Mouse (Mus musculus) hindbrain, embryonic 11.5 days (tissue): ENCODE measurements around the gene 2010111I01Rik. TPM values are rescaled to one million over a fixed set of nuclear protein-coding genes. Genes with fewer than 3 reads are reported as not detected.
"Not testable (repeated sequence)": the region's sequence is repeated elsewhere in the genome, so short reads cannot be mapped to it uniquely, and the experiment has no call there.

ENCODE experiments used
- ATAC-seq: fragments of 200-750 bp; cut with Nextera tagmentation; 2 replicates; pipeline ENCODE4 v1.8.0; 2017; ENCODE audit warnings: mild to moderate bottlenecking, moderate TSS enrichment, moderate library complexity; ENCODE audit not compliant: low FRiP score
- DNase-seq: peaks from one replicate; pipeline ENCODE4 v3.0.0-alpha.2; 2015; ENCODE audit warnings: low spot score
- H3K27ac ChIP-seq: fragments of 300-500 bp; sonication (generic); 2 replicates; pipeline ENCODE4 v1.5.1; 2014; ENCODE audit warnings: mild to moderate bottlenecking, low read depth, low read length
- H3K27me3 ChIP-seq: fragments of 300-500 bp; sonication (generic); 2 replicates; pipeline ENCODE4 v1.6.1; 2014; ENCODE audit warnings: mild to moderate bottlenecking, low read length, moderate library complexity, mixed read lengths; ENCODE audit not compliant: control insufficient read depth, insufficient read depth
- H3K36me3 ChIP-seq: fragments of 300-500 bp; sonication (generic); 2 replicates; pipeline ENCODE4 v1.6.1; 2014; ENCODE audit warnings: mild to moderate bottlenecking, low read length, moderate library complexity, mixed read lengths; ENCODE audit not compliant: control insufficient read depth, insufficient read depth
- H3K4me1 ChIP-seq: fragments of 300-500 bp; sonication (generic); replicated peaks from 2 replicates; pipeline ENCODE4 v1.6.1; 2014; ENCODE audit warnings: low read length, mixed read lengths; ENCODE audit not compliant: control insufficient read depth, insufficient read depth
- H3K4me2 ChIP-seq: fragments of 300-500 bp; sonication (generic); replicated peaks from 2 replicates; pipeline ENCODE4 v1.6.1; 2014; ENCODE audit warnings: mild to moderate bottlenecking, low read depth, low read length
- H3K4me3 ChIP-seq: fragments of 300-500 bp; sonication (generic); 2 replicates; pipeline ENCODE4 v1.5.1; 2014; ENCODE audit warnings: low read depth, low read length
- H3K9ac ChIP-seq: fragments of 300-500 bp; sonication (generic); 2 replicates; pipeline ENCODE4 v1.6.1; 2014; ENCODE audit warnings: low read depth, low read length
- H3K9me3 ChIP-seq: fragments of 300-500 bp; sonication (generic); 2 replicates; pipeline ENCODE4 v1.6.1; 2016; ENCODE audit warnings: low read length; ENCODE audit not compliant: control insufficient read depth
- WGBS: fragments of 180-500 bp; shearing (Covaris S2); extraction: QIAGEN DNeasy Blood & Tissue Kit; methylation state at CpG from one replicate; pipeline ENCODE4 v1.1.7; 2014; 5-methylcytosine and 5-hydroxymethylcytosine counted together
- polyA plus RNA-seq: library from polyadenylated mRNA; unstranded; fragments of >200 nt; fragmentation: Nextera tagmentation; extraction: Ambion mirVana; gene quantifications from 2 replicates; pipeline ENCODE4 v1.2.1, GENCODE M21; 2014

The 2010111I01Rik gene
- polyA plus RNA-seq, 1 experiment from 2014 or later: 46.2 TPM

- H3K27ac ChIP-seq: no peak overlapping the region
- H3K36me3 ChIP-seq: no peaks in the 10 kb centered on the region
- no peaks in the 10 kb centered on the region for H3K27me3 ChIP-seq
- no peaks in the 10 kb centered on the region for H3K4me1 ChIP-seq
- no peak overlapping the region for H3K4me3 ChIP-seq
- H3K4me2 ChIP-seq: no peak overlapping the region
- ATAC-seq (no peak), DNase-seq (no peak)
- no peaks in the 10 kb centered on the region for H3K9me3 ChIP-seq
- 77% methylated on average over 9 of the region's 9 CpGs for WGBS
- no peak overlapping the region for H3K9ac ChIP-seq
These were observed 109.4 kb downstream of the 2010111I01Rik start for GRCm38 (mm10) chr13:63073911-63074675.

- DNase-seq: no peak
- Histone ChIP-seq H3K9me3 (no peaks in the 10 kb centered on the region), H3K9ac (no peak overlapping the region), H3K27me3 (no peaks in the 10 kb centered on the region), H3K27ac (no peak overlapping the region), H3K36me3 (no peaks in the 10 kb centered on the region), H3K4me3 (no peak overlapping the region), H3K4me1 (no peaks in the 10 kb centered on the region), H3K4me2 (no peak overlapping the region)
- WGBS: 82% methylated on average over 3 of the region's 3 CpGs
- no peak for ATAC-seq
These were observed 109.9 kb downstream of the 2010111I01Rik start for GRCm38 (mm10) chr13:63074676-63074991.

- Histone ChIP-seq H3K36me3 (no peaks in the 10 kb centered on the region), H3K4me3 (no peak overlapping the region), H3K4me1 (no peaks in the 10 kb centered on the region), H3K9me3 (no peaks in the 10 kb centered on the region), H3K4me2 (no peak overlapping the region), H3K27ac (no peak overlapping the region), H3K9ac (no peak overlapping the region), H3K27me3 (no peaks in the 10 kb centered on the region)
- ATAC-seq (no peak), DNase-seq (no peak)
- 83% methylated on average over 2 of the region's 2 CpGs for WGBS
These were observed 110.7 kb downstream of the 2010111I01Rik start for GRCm38 (mm10) chr13:63075331-63075855.

- H3K36me3 ChIP-seq: no peaks in the 10 kb centered on the region
- H3K9ac ChIP-seq: no peak overlapping the region
- H3K4me2 ChIP-seq: no peak overlapping the region
- no peaks in the 10 kb centered on the region for H3K4me1 ChIP-seq
- no peak overlapping the region for H3K4me3 ChIP-seq
- no peaks in the 10 kb centered on the region for H3K27me3 ChIP-seq
- DNase-seq (no peak), ATAC-seq (no peak)
- no peak overlapping the region for H3K27ac ChIP-seq
- no peaks in the 10 kb centered on the region for H3K9me3 ChIP-seq
- WGBS: 69% methylated on average over 4 of the region's 4 CpGs
These were observed 115.5 kb downstream of the 2010111I01Rik start for GRCm38 (mm10) chr13:63080191-63080590.

- Histone ChIP-seq H3K36me3 (no peaks in the 10 kb centered on the region), H3K4me1 (no peaks in the 10 kb centered on the region), H3K4me3 (no peak overlapping the region), H3K9me3 (no peaks in the 10 kb centered on the region), H3K27ac (no peak overlapping the region), H3K4me2 (no peak overlapping the region), H3K9ac (no peak overlapping the region), H3K27me3 (no peaks in the 10 kb centered on the region)
- ATAC-seq: no peak
- no peak for DNase-seq
- WGBS: 88% methylated on average over 2 of the region's 2 CpGs
These were observed 116.1 kb downstream of the 2010111I01Rik start for GRCm38 (mm10) chr13:63080823-63081222.

- no peaks in the 10 kb centered on the region for H3K27me3 ChIP-seq
- no peaks in the 10 kb centered on the region for H3K36me3 ChIP-seq
- H3K4me1 ChIP-seq: no peaks in the 10 kb centered on the region
- DNase-seq (no peak), ATAC-seq (no peak)
- H3K4me2 ChIP-seq: no peak overlapping the region
- no peak overlapping the region for H3K27ac ChIP-seq
- no peak overlapping the region for H3K4me3 ChIP-seq
- no peaks in the 10 kb centered on the region for H3K9me3 ChIP-seq
- no peak overlapping the region for H3K9ac ChIP-seq
- WGBS: 61% methylated on average over 5 of the region's 5 CpGs
These were observed 118.0 kb downstream of the 2010111I01Rik start for GRCm38 (mm10) chr13:63082555-63083136.

- H3K27me3 ChIP-seq, H3K9me3 ChIP-seq, H3K4me3 ChIP-seq, H3K36me3 ChIP-seq, H3K4me1 ChIP-seq, ATAC-seq, H3K27ac ChIP-seq, DNase-seq, H3K4me2 ChIP-seq, H3K9ac ChIP-seq: not testable (repeated sequence)
- 85% methylated on average over 7 of the region's 7 CpGs for WGBS
These were observed 118.4 kb downstream of the 2010111I01Rik start for GRCm38 (mm10) chr13:63083139-63083538.

GRCm38 (mm10) chr13:63083663-63084062, 119.0 kb downstream of the 2010111I01Rik start:
- Histone ChIP-seq H3K27ac (no peak overlapping the region), H3K9me3 (no peaks in the 10 kb centered on the region), H3K4me1 (no peaks in the 10 kb centered on the region), H3K27me3 (no peaks in the 10 kb centered on the region), H3K4me2 (no peak overlapping the region), H3K9ac (no peak overlapping the region), H3K4me3 (no peak overlapping the region), H3K36me3 (no peaks in the 10 kb centered on the region)
- no peak for DNase-seq
- WGBS: 59% methylated on average over 8 of the region's 8 CpGs
- ATAC-seq: no peak
